Mouse (Mus musculus): ENCODE data around the gene Gja3.

GRCm38 (mm10) chr14:57095855-57096254, 38.0 kb upstream of the Gja3 start:
- no peak for TF ChIP-seq CTCF (IDR thresholded peaks at IDR 0.05; ENCODE audit: control insufficient read depth, insufficient read depth, low read length)
- TF ChIP-seq POLR2A (IDR thresholded peaks at IDR 0.05; ENCODE audit: borderline replicate concordance, control insufficient read depth, low read depth, low read length), result no peak
